Mouse (Mus musculus): ENCODE results near the gene Fev.

DNA sequence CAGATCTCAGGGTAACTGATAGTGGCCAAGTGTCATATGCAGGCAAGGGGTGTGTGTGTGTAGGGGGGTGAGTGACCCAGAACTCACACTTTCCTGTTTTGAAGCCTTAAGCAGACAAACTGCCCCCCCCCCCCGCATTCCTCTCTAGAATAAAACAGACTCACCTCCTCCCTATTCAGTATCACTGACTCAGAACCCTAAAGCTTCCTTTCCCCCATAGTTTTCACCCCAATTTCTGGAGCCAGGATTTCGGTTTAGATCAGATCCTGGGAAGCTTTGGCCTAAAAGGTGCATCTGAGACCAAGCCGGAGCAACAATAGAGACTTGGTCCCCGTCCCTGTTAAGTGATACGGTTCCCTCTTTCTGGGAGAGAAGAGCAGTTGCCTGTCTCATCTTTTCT is 1.8 kb downstream of the Fev start:
- TF ChIP-seq CTCF (IDR thresholded peaks at IDR 0.05; ENCODE audit: low read depth, low read length) (no peak), POLR2A (IDR thresholded peaks at IDR 0.05; ENCODE audit: insufficient read depth, low read length) (no peak), EP300 (IDR thresholded peaks at IDR 0.05; ENCODE audit: insufficient read depth, low read depth, low read length) (no peak)

Data from ES-Bruce4 (cell line).